Mouse (Mus musculus) kidney, postnatal 0 days (tissue): ENCODE results near the gene Col9a2. TPM values are rescaled to one million over a fixed set of nuclear protein-coding genes. Genes with fewer than 3 reads are reported as not detected.

Experiments
- ATAC-seq: fragments of 200-750 bp; cut with Nextera tagmentation; replicated peaks from 2 replicates; pipeline ENCODE4 v1.8.0; 2017; ENCODE audit warnings: low read depth, moderate number of reproducible peaks, moderate TSS enrichment, moderate library complexity; ENCODE audit not compliant: low FRiP score
- DNase-seq: peaks from one replicate; pipeline ENCODE4 v3.0.0-alpha.2; 2016; ENCODE audit warnings: low spot score
- H3K27ac ChIP-seq: fragments of 300-500 bp; sonication (generic); 2 replicates; pipeline ENCODE4 v1.5.1; 2014; ENCODE audit warnings: mild to moderate bottlenecking
- H3K27me3 ChIP-seq: fragments of 300-500 bp; sonication (generic); 2 replicates; pipeline ENCODE4 v1.6.1; 2014; ENCODE audit warnings: low read length, mixed read lengths; ENCODE audit not compliant: insufficient read depth
- H3K36me3 ChIP-seq: fragments of 300-500 bp; sonication (generic); 2 replicates; pipeline ENCODE4 v1.6.1; 2014; ENCODE audit warnings: low read length, mixed read lengths; ENCODE audit not compliant: insufficient read depth
- H3K4me1 ChIP-seq: fragments of 300-500 bp; sonication (generic); replicated peaks from 2 replicates; pipeline ENCODE4 v1.6.1; 2014; ENCODE audit warnings: antibody characterized with exemption, low read length, mixed read lengths; ENCODE audit not compliant: insufficient read depth
- H3K4me2 ChIP-seq: fragments of 300-500 bp; sonication (generic); 2 replicates; pipeline ENCODE4 v1.6.1; 2014; ENCODE audit warnings: mild to moderate bottlenecking, low read length, moderate library complexity, mixed read lengths
- H3K4me3 ChIP-seq: fragments of 300-500 bp; sonication (generic); replicated peaks from 2 replicates; pipeline ENCODE4 v1.5.1; 2014; ENCODE audit warnings: low read depth, low read length
- H3K9ac ChIP-seq: fragments of 300-500 bp; sonication (generic); 2 replicates; pipeline ENCODE4 v1.6.1; 2014; ENCODE audit warnings: low read depth, low read length
- H3K9me3 ChIP-seq: fragments of 300-500 bp; sonication (generic); replicated peaks from 2 replicates; pipeline ENCODE4 v1.6.1; 2016; ENCODE audit warnings: low read length, inconsistent platforms, mixed read lengths
- CTCF ChIP-seq: IDR thresholded peaks from 2 replicates; pipeline ENCODE4 v1.5.1; 2016; ENCODE audit warnings: antibody characterized with exemption, low read depth, mild to moderate bottlenecking, moderate library complexity
- WGBS: fragments of 180-500 bp; shearing (Covaris S2); extraction: QIAGEN DNeasy Blood & Tissue Kit; methylation state at CpG from one replicate; pipeline ENCODE4 v1.1.7; 2014; 5-methylcytosine and 5-hydroxymethylcytosine counted together
- polyA plus RNA-seq: library from polyadenylated mRNA; unstranded; fragments of >200 nt; fragmentation: Nextera tagmentation; extraction: Ambion mirVana; gene quantifications from 2 replicates; pipeline ENCODE4 v1.2.1, GENCODE M21; 2015

The Col9a2 gene
- polyA plus RNA-seq, 1 experiment from 2014 or later: 3.0 TPM

- Histone ChIP-seq H3K4me1 (no peaks in the 10 kb centered on the region), H3K4me2 (no peak overlapping the region), H3K9me3 (no peaks in the 10 kb centered on the region), H3K27ac (no peak overlapping the region), H3K9ac (no peak overlapping the region), H3K4me3 (no peak overlapping the region), H3K36me3 (peaks cover 25% of the 10 kb centered on the region), H3K27me3 (no peaks in the 10 kb centered on the region)
- 58% methylated on average over 2 of the region's 2 CpGs for WGBS
- TF ChIP-seq CTCF: no peak
- ATAC-seq: no peak
- no peak for DNase-seq
These were observed 26.2 kb downstream of the Col9a2 start for GRCm38 (mm10) chr4:121065336-121065735.

- Histone ChIP-seq H3K36me3 (peaks cover 22% of the 10 kb centered on the region), H3K27ac (no peak overlapping the region), H3K9ac (no peak overlapping the region), H3K4me2 (no peak overlapping the region), H3K4me3 (no peak overlapping the region), H3K9me3 (no peaks in the 10 kb centered on the region), H3K27me3 (no peaks in the 10 kb centered on the region), H3K4me1 (no peaks in the 10 kb centered on the region)
- no peak for DNase-seq
- no peak for ATAC-seq
- TF ChIP-seq CTCF: no peak
- 82% methylated on average over 4 of the region's 4 CpGs for WGBS
These were observed 35.1 kb downstream of the Col9a2 start for GRCm38 (mm10) chr4:121074250-121074649.

GRCm38 (mm10) chr4:121077915-121078646 lies 38.9 kb downstream of the Col9a2 start:
- ATAC-seq: no peak
- H3K4me1 ChIP-seq: no peaks in the 10 kb centered on the region
- peaks cover 38% of the 10 kb centered on the region for H3K36me3 ChIP-seq

GRCm38 (mm10) chr4:121080395-121080794 lies 41.2 kb downstream of the Col9a2 start:
- no peak overlapping the region for H3K4me3 ChIP-seq
- H3K9ac ChIP-seq: no peak overlapping the region
- DNase-seq: no peak
- peaks cover 34% of the 10 kb centered on the region for H3K36me3 ChIP-seq
- H3K9me3 ChIP-seq: no peaks in the 10 kb centered on the region
- no peak for TF ChIP-seq CTCF
- no peak overlapping the region for H3K27ac ChIP-seq
- H3K27me3 ChIP-seq: no peaks in the 10 kb centered on the region
- WGBS: 83% methylated on average over 1 of the region's 1 CpGs
- ATAC-seq: no peak
- no peaks in the 10 kb centered on the region for H3K4me1 ChIP-seq
- no peak overlapping the region for H3K4me2 ChIP-seq

More at GRCm38 (mm10) chr4:121077915-121078646, 38.9 kb downstream of the Col9a2 start:
- H3K27me3 ChIP-seq: no peaks in the 10 kb centered on the region
- no peak for TF ChIP-seq CTCF
- 30% methylated on average over 3 of the region's 3 CpGs for WGBS
- H3K4me2 ChIP-seq: no peak overlapping the region
- H3K9me3 ChIP-seq: no peaks in the 10 kb centered on the region
- peak; percentile 3 for DNase-seq
- no peak overlapping the region for H3K27ac ChIP-seq
- no peak overlapping the region for H3K9ac ChIP-seq
- no peak overlapping the region for H3K4me3 ChIP-seq

- DNase-seq (no peak), ATAC-seq (no peak)
- no peak overlapping the region for H3K4me3 ChIP-seq
- H3K4me2 ChIP-seq: no peak overlapping the region
- no peaks in the 10 kb centered on the region for H3K9me3 ChIP-seq
- H3K27ac ChIP-seq: no peak overlapping the region
- TF ChIP-seq CTCF: no peak
- no peaks in the 10 kb centered on the region for H3K4me1 ChIP-seq
- H3K27me3 ChIP-seq: no peaks in the 10 kb centered on the region
- H3K9ac ChIP-seq: no peak overlapping the region
- peaks cover 39% of the 10 kb centered on the region for H3K36me3 ChIP-seq
These were observed 45.3 kb downstream of the Col9a2 start for GRCm38 (mm10) chr4:121084506-121084905.

GRCm38 (mm10) chr4:121088696-121089095 lies 49.5 kb downstream of the Col9a2 start:
- ATAC-seq (no peak), DNase-seq (no peak)
- no peak for TF ChIP-seq CTCF
- no peak overlapping the region for H3K4me3 ChIP-seq
- H3K4me2 ChIP-seq: no peak overlapping the region
- H3K36me3 ChIP-seq: peaks cover 33% of the 10 kb centered on the region
- no peak overlapping the region for H3K27ac ChIP-seq
- WGBS: 97% methylated on average over 2 of the region's 2 CpGs
- H3K4me1 ChIP-seq: no peaks in the 10 kb centered on the region
- no peak overlapping the region for H3K9ac ChIP-seq
- no peaks in the 10 kb centered on the region for H3K27me3 ChIP-seq
- no peaks in the 10 kb centered on the region for H3K9me3 ChIP-seq

GRCm38 (mm10) chr4:121090211-121090610 lies 51.0 kb downstream of the Col9a2 start:
- ATAC-seq (no peak), DNase-seq (no peak)
- no peaks in the 10 kb centered on the region for H3K9me3 ChIP-seq
- no peak overlapping the region for H3K9ac ChIP-seq
- no peaks in the 10 kb centered on the region for H3K4me1 ChIP-seq
- no peak overlapping the region for H3K4me2 ChIP-seq
- no peak overlapping the region for H3K4me3 ChIP-seq
- 82% methylated on average over 4 of the region's 4 CpGs for WGBS
- H3K27ac ChIP-seq: no peak overlapping the region
- no peak for TF ChIP-seq CTCF
- H3K36me3 ChIP-seq: peaks cover 35% of the 10 kb centered on the region
- no peaks in the 10 kb centered on the region for H3K27me3 ChIP-seq
